Mouse (Mus musculus): ENCODE results near the gene Cnst. TPM values are rescaled to one million over a fixed set of nuclear protein-coding genes. Genes with fewer than 3 reads are reported as not detected.
A peak's percentile ranks its signal among the peaks of the same experiment; 100 is the strongest.

The Cnst gene
- polyA plus RNA-seq, 1 experiment from 2014 or later = 18.8 TPM

- no peak for ATAC-seq (ENCODE audit: insufficient read depth, low FRiP score)
- no peak overlapping the region for H3K27ac ChIP-seq (ENCODE audit: low read length)
- H3K36me3 ChIP-seq (ENCODE audit: control insufficient read depth, insufficient read depth, low read length) = no peaks in the 10 kb centered on the region
- no peak overlapping the region for H3K4me2 ChIP-seq (ENCODE audit: low read depth, low read length)
- no peaks in the 10 kb centered on the region for H3K9me3 ChIP-seq (replicated peaks; ENCODE audit: control insufficient read depth, low read length)
- H3K4me1 ChIP-seq (ENCODE audit: control insufficient read depth, insufficient read depth, low read length) = peaks cover 6% of the 10 kb centered on the region; the same call in 1 of the 2 replicates
- no peak overlapping the region for H3K9ac ChIP-seq (ENCODE audit: low read length)
- WGBS = 55% methylated on average over 4 of the region's 4 CpGs
- no peaks in the 10 kb centered on the region for H3K27me3 ChIP-seq (ENCODE audit: control insufficient read depth, insufficient read depth, low read length)
- H3K4me3 ChIP-seq (replicated peaks; ENCODE audit: low read length) = no peak overlapping the region
Measured at GRCm38 (mm10) chr1:179664309-179664930, 118.2 kb downstream of the Cnst start.

GRCm38 (mm10) chr1:179666971-179667370 is 120.8 kb downstream of the Cnst start:
- Histone ChIP-seq H3K27me3 (ENCODE audit: control insufficient read depth, insufficient read depth, low read length) (no peaks in the 10 kb centered on the region), H3K9ac (ENCODE audit: low read length) (no peak overlapping the region), H3K9me3 (replicated peaks; ENCODE audit: control insufficient read depth, low read length) (no peaks in the 10 kb centered on the region), H3K36me3 (ENCODE audit: control insufficient read depth, insufficient read depth, low read length) (no peaks in the 10 kb centered on the region), H3K27ac (ENCODE audit: low read length) (no peak overlapping the region), H3K4me1 (ENCODE audit: control insufficient read depth, insufficient read depth, low read length) (peaks cover 11% of the 10 kb centered on the region), H3K4me3 (replicated peaks; ENCODE audit: low read length) (no peak overlapping the region), H3K4me2 (ENCODE audit: low read depth, low read length) (no peak overlapping the region)
- WGBS = 87% methylated on average over 2 of the region's 2 CpGs
- ATAC-seq (ENCODE audit: insufficient read depth, low FRiP score) = no peak

GRCm38 (mm10) chr1:179667450-179667849 is 121.3 kb downstream of the Cnst start:
- no peaks in the 10 kb centered on the region for H3K36me3 ChIP-seq (ENCODE audit: control insufficient read depth, insufficient read depth, low read length)
- no peaks in the 10 kb centered on the region for H3K9me3 ChIP-seq (replicated peaks; ENCODE audit: control insufficient read depth, low read length)
- peak overlapping the region; percentile 87 for H3K4me3 ChIP-seq (replicated peaks; ENCODE audit: low read length)
- ATAC-seq (ENCODE audit: insufficient read depth, low FRiP score) = no peak
- peak overlapping the region; percentile 75 for H3K27ac ChIP-seq (ENCODE audit: low read length)
- peak overlapping the region; percentile 81 for H3K4me2 ChIP-seq (ENCODE audit: low read depth, low read length)
- peak overlapping the region; percentile 89 for H3K9ac ChIP-seq (ENCODE audit: low read length)
- WGBS = 14% methylated on average over 7 of the region's 7 CpGs
- peaks cover 11% of the 10 kb centered on the region for H3K4me1 ChIP-seq (ENCODE audit: control insufficient read depth, insufficient read depth, low read length)
- H3K27me3 ChIP-seq (ENCODE audit: control insufficient read depth, insufficient read depth, low read length) = no peaks in the 10 kb centered on the region

GRCm38 (mm10) chr1:179668013-179668805 is 122.0 kb downstream of the Cnst start, which contains the start of gene Sccpdh:
Sccpdh (plus strand) TSS chr1:179668210.
- H3K4me1 ChIP-seq (ENCODE audit: control insufficient read depth, insufficient read depth, low read length) = peaks cover 11% of the 10 kb centered on the region
- no peaks in the 10 kb centered on the region for H3K36me3 ChIP-seq (ENCODE audit: control insufficient read depth, insufficient read depth, low read length)
- H3K27ac ChIP-seq (ENCODE audit: low read length) = peak within 1 kb of the TSS; percentile 75
- peak within 1 kb of the TSS; percentile 87 for H3K4me3 ChIP-seq (replicated peaks; ENCODE audit: low read length)
- no peaks in the 10 kb centered on the region for H3K27me3 ChIP-seq (ENCODE audit: control insufficient read depth, insufficient read depth, low read length)
- H3K4me2 ChIP-seq (ENCODE audit: low read depth, low read length) = peak within 1 kb of the TSS; percentile 81
- H3K9me3 ChIP-seq (replicated peaks; ENCODE audit: control insufficient read depth, low read length) = no peaks in the 10 kb centered on the region
- H3K9ac ChIP-seq (ENCODE audit: low read length) = peak within 1 kb of the TSS; percentile 89
- peak; percentile 94 for ATAC-seq (ENCODE audit: insufficient read depth, low FRiP score)
- under 1% methylated on average over 75 of the region's 84 CpGs for WGBS

- Histone ChIP-seq H3K27me3 (ENCODE audit: control insufficient read depth, insufficient read depth, low read length) (no peaks in the 10 kb centered on the region), H3K9me3 (replicated peaks; ENCODE audit: control insufficient read depth, low read length) (no peaks in the 10 kb centered on the region), H3K9ac (ENCODE audit: low read length) (peak overlapping the region; percentile 89), H3K36me3 (ENCODE audit: control insufficient read depth, insufficient read depth, low read length) (0 out of 2 replicates have a peak, but pooled peaks cover 3% of the 10 kb centered on the region), H3K27ac (ENCODE audit: low read length) (peak overlapping the region; percentile 75), H3K4me2 (ENCODE audit: low read depth, low read length) (peak overlapping the region; percentile 81), H3K4me1 (ENCODE audit: control insufficient read depth, insufficient read depth, low read length) (peaks cover 11% of the 10 kb centered on the region), H3K4me3 (replicated peaks; ENCODE audit: low read length) (peak overlapping the region; percentile 87)
- WGBS = 18% methylated on average over 12 of the region's 12 CpGs
- no peak for ATAC-seq (ENCODE audit: insufficient read depth, low FRiP score)
Measured at GRCm38 (mm10) chr1:179668836-179669537, 122.8 kb downstream of the Cnst start.

- no peak for ATAC-seq (ENCODE audit: insufficient read depth, low FRiP score)
- Histone ChIP-seq H3K4me3 (replicated peaks; ENCODE audit: low read length) (no peak overlapping the region), H3K27me3 (ENCODE audit: control insufficient read depth, insufficient read depth, low read length) (no peaks in the 10 kb centered on the region), H3K27ac (ENCODE audit: low read length) (no peak overlapping the region), H3K4me2 (ENCODE audit: low read depth, low read length) (no peak overlapping the region), H3K9ac (ENCODE audit: low read length) (no peak overlapping the region), H3K4me1 (ENCODE audit: control insufficient read depth, insufficient read depth, low read length) (peaks cover 6% of the 10 kb centered on the region), H3K36me3 (ENCODE audit: control insufficient read depth, insufficient read depth, low read length) (peaks cover 3% of the 10 kb centered on the region; the same call in 1 of the 2 replicates), H3K9me3 (replicated peaks; ENCODE audit: control insufficient read depth, low read length) (no peaks in the 10 kb centered on the region)
- 87% methylated on average over 3 of the region's 3 CpGs for WGBS
Measured at GRCm38 (mm10) chr1:179674355-179674754, 128.2 kb downstream of the Cnst start.

GRCm38 (mm10) chr1:179677031-179677430 is 130.9 kb downstream of the Cnst start:
- no peak for ATAC-seq (ENCODE audit: insufficient read depth, low FRiP score)
- 86% methylated on average over 2 of the region's 2 CpGs for WGBS
- Histone ChIP-seq H3K27me3 (ENCODE audit: control insufficient read depth, insufficient read depth, low read length) (no peaks in the 10 kb centered on the region), H3K9me3 (replicated peaks; ENCODE audit: control insufficient read depth, low read length) (no peaks in the 10 kb centered on the region), H3K36me3 (ENCODE audit: control insufficient read depth, insufficient read depth, low read length) (peaks cover 3% of the 10 kb centered on the region; the same call in 1 of the 2 replicates), H3K4me1 (ENCODE audit: control insufficient read depth, insufficient read depth, low read length) (no peaks in the 10 kb centered on the region), H3K4me3 (replicated peaks; ENCODE audit: low read length) (no peak overlapping the region), H3K9ac (ENCODE audit: low read length) (no peak overlapping the region), H3K27ac (ENCODE audit: low read length) (no peak overlapping the region), H3K4me2 (ENCODE audit: low read depth, low read length) (no peak overlapping the region)
